Mouse (Mus musculus) testis, postnatal 14 days (tissue): ENCODE data around the gene Col8a2.
A peak's percentile ranks its signal among the peaks of the same experiment; 100 is the strongest.

Experiments used
- DNase-seq: peaks from one replicate; pipeline ENCODE4 v3.0.0; 2021; ENCODE audit warnings: low spot score

Col8a2 gene

DNA sequence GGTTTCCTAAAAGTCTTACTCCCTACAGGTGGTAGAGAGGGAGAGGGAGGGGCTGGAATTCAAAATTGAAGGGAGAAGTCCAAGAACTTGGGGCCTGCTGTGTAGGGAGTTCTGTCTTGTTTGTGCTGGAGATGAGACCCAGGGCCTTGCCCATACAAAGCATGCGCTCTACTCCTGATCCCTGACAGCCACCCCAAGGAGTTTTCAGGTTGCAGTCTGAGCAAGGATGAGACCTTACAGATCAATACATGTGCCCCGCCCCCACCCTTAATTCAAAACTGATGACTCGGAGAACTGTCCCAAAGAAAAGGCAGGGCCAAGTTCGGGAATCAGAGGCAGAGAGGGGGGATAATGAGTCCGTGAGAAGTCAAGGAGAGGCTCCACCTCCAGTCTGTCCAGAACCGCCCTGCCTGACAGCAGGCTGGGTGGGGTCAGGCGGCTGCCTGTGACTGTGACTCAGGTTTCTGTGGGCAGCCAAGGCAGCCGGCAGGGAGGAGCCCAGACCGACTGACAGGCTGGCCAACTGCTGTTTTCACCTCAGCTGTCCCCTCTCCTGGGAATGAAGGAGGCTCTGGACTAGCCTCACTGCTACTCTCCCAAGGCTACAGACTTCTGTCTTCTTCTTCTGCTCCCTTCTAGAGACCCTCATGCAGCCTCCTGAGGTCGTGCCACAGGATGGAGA is 25.9 kb upstream of the Col8a2 start:
- DNase-seq: peak; percentile 75

DNA sequence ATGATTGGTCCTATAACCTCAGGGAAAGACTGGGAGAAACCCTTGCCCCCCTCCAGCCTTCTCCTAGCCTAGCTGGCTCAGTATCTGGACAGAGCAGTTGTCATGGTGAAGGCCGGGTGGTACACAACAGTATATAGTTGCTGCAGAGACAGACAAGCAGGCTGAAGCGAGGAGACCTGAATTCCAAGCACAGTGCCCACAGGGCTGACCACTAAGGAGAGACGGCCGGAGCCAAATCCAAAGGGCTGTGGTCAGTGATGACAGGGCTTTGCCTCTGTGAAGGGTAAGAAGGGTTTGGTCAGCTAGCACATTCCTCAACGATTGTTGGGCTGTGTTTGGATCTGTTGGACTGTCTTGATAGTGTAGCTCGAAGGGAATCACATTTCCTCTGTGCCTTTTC is 25.3 kb upstream of the Col8a2 start:
- no peak for DNase-seq

DNA sequence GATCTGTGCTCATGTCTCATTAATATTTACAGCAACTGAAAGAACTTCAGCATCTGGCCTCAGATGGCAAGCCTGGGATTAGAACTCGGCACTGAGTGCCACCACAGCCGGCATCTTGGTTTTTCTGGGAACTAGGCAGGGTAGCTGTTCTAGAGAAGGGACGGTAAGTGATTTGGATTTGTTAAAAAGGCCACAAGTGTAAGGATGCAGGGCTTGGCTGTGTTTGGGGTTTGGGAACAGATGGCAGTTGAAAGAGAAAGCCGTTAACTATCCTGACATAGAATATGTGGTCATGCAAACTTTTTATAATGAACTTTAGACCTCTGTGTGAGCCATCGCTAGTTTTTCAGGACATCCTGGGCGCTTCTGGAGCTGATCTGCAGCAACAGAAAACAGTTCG is 24.9 kb upstream of the Col8a2 start:
- DNase-seq: no peak

DNA sequence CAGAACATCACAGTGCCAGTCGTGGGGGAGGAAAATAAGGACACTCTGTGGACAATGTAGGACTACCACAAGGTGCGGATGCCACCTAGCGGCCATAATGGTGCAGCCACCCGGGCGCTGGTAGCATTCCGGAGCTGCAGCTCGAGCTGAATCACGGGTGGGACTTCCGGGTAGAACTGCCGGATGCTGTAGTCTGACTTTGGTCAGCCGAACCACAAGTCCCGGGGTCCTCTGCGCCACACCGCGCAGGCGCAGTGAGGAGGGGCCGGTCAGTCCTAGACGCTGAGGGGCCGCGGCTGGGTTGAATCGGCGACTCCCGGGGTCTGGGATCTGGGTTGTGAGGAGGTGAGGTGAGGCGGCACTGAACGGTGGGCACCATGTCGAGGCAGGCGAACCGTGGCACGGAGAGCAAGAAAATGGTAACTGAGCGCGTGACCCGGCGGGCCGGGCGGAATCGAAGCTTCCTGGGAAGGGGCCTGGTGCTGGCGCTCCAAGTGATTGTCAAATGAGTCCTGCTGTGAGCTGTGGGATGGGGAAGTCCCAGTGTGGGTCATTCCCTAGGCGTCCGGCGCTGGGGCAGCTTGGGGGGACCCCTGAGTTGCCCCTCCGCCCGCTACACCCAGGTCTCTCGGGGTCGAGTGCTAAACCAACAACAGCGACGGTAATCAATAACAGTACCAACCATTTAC is 24.3 kb upstream of the Col8a2 start, which contains the start of gene Trappc3:
Gene Trappc3, plus strand, starts transcription at position 207 of the 689 bp plus-strand sequence.
- DNase-seq: peak; percentile 98

DNA sequence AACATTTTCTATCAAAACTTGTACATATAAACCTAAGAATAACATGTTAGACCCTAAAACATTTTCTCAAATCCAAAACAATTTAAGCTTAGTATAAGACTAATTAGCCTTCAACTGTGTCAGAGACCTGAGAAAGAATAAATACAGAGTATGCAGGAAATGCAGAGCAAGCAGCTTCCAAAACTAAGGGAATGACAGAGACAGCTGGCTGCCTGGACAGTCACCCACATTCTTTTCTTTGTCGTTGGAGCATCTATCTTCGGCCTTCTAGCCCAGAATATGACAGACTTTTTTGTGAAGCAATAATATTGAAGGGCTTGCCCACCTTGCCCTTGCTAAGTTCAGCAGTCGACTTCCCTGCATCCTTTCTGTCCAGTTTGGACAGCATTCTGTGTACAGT is 17.3 kb upstream of the Col8a2 start:
- DNase-seq: no peak

DNA sequence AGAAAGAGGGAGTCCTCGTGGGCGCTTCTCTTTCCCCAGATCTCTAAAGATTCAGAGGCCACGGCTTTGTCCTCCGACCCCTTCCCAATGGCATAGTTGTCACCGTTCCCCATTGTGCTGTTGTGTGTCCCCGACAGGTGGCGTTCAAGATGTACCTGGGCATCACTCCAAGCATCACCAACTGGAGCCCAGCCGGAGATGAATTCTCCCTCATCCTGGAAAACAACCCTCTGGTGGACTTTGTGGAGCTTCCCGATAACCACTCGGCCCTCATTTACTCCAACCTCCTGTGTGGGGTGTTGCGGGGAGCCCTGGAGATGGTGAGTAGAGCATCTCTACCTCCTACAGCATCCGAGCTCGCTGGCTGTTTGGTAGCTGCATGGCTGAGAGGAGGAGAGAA is 12.8 kb upstream of the Col8a2 start:
- no peak for DNase-seq

DNA sequence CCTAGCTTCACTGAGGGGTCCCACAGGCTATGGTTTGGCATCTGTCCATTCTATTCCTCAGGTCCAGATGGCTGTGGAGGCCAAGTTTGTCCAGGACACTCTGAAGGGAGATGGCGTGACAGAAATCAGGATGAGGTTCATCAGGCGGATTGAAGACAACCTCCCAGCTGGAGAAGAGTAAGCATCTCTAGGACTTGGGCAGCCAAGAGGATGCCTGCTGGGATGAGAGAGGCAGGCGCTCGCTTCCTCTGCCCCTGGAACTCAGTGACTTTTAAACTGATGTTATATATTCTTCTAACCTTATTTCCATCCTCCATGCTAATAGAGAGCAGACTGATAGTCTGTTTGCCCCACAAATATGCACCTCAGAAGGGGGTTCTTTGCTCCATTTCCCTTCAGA is 11.5 kb upstream of the Col8a2 start:
- DNase-seq: no peak

DNA sequence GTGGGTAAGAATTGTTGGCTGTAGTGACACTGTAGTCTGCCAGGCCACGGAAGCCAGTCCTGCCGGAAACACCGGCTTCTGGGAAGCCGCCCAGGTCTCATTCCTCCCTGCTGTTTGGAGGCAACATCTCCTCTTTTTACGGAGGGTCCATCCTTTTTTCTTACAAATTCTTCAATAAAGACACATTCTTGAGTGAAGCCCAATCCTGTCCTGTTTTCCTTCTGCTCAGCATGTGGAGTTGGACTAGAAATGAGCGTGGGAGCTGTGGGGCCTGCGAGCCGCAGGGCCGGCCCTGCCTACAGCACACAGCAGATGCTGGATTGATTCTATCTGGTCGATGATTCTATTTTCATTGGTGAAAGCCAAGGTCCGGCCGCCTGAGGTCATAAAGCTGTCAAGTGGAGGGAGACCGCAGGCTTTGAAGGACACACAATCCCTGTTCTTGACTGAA is 10.9 kb upstream of the Col8a2 start:
- DNase-seq: no peak

DNA sequence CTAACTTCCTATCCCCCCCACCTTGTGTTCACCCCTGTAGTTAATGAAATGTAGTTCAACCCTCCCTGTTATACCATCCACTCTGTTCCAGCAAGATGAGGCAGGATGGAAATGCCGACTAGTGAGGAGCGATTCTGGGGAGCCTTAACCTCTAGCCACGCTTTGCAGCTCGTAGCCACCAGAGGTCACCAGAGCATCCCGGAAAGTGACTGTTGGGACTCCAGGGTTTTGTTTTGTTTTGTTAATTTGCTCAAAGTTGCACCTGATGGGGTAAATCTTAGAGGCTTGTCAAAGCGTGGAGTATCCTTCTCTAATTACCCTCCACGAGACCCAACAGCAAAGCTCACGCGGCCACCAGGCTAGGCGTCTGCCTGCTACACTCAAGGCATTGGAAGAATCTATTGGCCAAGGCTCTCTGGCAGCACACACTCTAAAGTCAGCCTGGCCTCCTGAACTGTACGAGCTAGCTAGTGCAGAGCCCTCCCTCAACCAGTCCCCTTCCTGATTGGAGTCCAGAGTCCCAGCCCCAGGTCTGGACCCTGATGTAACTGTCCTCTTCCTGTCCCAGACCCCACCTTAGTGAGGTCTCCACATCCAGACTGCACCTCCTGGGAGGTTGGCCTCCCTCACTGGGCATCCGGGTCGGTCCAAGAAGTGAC is 8.6 kb upstream of the Col8a2 start:
- no peak for DNase-seq

DNA sequence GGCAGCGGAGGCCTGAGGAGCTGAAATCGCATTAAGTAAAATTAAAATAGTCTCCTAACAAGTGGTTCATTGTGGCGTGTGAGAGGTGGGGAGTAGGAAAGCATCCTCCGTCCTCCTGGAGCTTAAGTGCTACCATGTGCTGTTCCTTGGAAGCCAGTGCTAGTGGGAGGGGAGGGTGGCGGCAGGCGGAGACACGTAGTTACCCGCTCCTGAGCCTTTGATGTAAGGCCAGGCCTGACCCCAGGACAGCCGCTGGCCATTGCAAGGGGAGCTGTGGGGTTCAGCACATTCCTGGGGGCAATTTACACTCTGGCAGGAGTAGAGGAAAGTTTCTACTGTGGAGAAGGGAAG is 8.1 kb upstream of the Col8a2 start:
- no peak for DNase-seq

DNA sequence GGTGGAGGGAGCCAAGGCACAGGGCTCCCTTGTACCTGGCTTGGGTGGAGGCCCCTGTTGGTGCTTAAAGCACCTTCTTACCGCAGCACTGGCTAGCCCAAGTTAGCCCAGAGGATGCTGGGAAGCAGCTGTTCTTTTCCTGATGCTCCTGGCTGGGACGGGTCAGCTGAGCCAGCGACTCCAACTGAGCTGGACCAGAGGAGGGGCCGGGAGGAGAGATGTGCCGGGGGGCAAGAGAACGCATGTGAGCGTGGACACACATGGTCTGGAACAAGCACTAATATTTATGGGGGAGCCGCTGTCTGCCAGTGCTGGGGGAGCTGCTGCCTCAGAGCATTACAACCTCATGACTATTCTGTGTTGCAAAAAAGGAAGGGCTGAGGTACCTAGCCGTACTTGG is 7.6 kb upstream of the Col8a2 start:
- no peak for DNase-seq

DNA sequence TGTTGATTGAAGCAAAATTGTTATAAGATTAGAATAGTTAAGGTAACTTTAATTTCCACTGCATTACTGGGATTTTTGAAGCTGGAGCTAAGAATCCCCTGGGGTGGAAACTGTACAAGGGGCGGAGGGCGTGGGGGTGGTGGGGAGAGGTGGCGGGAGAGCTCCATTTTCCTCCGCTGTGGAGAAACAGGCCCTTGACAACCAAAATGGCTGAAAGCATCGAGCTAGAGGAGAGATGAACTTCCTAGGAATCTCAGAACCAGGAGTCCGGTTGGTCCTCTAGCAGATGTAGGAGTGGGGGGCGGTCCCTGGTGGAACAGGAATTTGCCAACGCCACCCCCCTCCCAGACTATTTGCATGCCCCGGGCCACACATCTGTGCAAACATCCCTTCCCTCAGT is 4.9 kb upstream of the Col8a2 start:
- DNase-seq: no peak

DNA sequence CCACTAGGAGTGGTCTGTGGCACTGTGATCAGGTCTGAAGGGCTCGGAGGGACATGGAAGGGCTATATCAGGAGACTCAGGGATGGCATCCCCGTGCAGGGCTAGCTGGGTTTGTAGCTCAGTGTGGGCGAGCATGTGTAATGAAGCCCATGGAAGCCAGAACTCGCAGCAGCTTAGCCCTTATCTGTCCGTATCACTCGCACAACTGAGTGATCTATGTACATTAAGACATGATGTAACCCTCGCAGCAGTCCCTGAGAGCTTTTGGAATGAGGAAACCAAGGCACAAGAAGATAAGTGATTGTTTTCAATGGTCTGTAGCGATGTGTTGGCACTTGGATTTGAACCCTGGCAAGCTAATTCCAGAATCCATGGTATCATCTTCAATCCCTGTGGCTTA is 3.0 kb upstream of the Col8a2 start:
- DNase-seq: no peak

DNA sequence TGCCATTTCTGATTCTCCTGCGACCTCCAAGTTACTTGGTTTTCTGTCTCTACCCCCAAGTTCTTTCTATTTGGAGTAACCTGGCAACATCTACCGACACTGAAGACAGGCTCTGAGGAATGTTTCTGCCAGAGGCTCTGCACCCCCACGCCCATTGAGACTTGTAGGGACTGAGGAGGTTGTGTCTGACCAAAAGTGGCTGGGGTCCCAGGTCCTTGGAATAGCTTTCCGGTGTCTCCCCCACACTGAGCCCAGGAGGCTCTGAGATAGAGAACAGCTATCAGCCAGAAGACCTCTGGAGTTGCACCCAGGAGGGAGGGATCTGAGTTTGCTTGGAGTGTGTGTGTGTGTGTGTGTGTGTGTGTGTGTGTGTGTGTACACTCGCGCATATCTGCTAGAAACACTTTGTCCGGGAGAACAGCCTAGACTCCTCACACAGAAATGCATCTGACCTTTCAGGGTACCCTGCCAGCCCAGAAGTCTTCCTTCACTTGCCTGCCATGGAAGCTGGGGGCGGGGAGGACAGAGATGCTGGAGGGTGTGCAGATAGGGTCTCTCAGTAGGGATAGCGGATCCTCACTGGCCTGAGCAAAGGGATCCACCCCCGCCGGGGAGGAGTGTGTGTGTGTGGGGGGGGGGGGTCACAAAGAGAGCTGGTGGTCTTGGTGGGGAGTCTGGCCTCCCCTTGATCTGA is 856 bp downstream of the Col8a2 start:
- no peak for DNase-seq

DNA sequence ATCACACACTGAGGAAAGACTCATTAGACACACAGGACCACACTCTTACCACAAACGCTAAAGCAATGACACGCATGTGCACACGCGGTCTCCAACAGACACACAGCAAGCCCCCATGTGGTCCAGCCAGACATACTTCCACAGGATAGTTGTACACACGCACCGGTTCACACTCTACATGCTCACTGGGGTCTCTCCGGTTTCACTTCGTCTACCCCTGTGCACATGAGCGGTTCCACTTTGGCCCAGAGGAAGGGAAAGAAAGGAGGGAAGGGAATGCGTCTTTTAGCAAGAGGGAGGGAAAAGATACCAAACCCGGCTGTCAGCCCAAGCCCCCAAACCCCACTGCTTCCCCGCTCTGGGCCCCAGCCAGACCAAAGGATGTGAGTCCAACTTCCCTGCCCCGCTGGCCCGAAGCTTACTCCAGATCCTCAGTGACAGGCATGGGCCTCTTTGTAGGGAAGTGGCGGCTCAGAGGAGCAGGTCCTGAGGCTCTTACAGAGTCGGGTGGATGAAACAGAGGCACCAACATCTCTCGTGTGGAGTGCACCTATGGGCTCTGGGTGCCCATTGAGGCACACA is 1.6 kb downstream of the Col8a2 start:
- no peak for DNase-seq

DNA sequence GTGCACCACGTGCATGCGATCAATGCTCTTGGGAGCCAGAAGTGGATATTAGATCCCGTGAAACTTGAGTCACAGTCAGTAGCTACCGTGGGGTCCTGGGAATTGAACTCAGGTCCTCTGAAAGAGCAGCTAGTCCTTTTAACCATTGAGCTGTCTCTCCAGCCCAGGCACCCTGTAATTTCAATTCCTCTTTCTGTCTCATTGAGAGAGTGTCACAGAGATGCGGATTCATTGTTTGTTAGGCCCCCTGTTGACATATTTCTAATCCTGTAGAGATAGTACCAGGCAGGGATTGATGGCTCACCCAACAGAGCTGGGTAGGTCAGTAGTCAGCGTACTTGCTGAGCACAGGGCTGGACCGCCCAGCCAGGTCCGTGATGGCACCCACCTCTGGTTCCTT is 3.7 kb downstream of the Col8a2 start:
- DNase-seq: no peak

DNA sequence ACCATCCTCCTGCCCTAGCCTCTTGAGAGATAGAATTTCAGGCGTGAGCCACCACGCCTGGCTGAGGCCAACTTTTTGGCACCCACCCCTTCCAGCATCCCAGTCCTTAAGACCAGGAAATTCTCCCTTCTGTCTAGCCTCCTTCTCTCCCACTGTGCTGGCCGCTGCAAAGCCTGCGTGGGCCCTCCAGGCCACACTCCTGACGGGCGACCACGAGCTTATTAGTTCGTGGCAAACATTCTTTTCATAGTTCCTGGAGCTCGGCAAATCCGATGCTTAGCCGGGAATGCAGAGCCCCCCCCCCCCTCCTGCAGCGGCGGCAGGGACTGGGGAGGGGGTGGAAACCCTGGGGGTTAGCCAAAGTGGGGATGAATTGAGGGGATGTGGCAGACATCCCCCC is 4.6 kb downstream of the Col8a2 start:
- DNase-seq: no peak

DNA sequence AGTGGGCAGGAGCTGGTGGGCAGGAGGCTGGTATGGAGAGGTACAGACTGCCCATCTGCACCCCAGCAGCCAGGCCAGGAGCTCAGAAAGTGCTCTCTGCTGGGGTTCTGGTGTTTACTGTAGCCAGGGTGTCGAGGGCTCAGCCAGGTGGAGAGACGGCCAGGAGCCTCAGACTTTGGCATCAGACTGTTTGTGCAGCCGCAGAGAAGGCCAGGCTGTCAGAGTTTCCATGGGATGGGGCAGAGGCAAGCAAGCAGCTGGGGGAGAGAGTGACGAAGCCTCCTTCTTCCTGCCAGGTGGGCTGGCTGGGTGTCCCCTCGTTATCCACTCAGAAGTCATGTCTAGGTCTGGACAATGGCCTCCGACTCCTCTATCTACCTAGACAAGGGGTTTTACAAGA is 8.6 kb downstream of the Col8a2 start:
- no peak for DNase-seq

DNA sequence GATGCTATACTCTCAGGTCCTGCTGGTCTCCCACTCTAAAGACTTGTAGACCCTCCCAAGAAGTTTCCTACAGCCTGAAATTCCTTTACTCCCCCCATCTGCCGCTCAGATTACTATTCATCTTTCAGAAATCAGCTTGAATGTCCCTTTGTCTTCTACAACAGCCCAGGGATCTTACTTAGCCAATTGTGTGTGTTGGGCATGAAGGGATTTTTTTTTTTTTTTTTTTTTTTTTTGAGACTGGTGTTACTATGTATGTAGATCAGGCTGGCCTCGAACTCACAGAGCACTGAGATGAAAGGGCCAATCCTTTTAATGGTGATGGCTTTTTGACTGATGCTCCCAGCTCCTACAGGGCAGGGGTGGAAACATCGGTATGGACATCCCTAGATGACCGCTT is 9.3 kb downstream of the Col8a2 start:
- no peak for DNase-seq

DNA sequence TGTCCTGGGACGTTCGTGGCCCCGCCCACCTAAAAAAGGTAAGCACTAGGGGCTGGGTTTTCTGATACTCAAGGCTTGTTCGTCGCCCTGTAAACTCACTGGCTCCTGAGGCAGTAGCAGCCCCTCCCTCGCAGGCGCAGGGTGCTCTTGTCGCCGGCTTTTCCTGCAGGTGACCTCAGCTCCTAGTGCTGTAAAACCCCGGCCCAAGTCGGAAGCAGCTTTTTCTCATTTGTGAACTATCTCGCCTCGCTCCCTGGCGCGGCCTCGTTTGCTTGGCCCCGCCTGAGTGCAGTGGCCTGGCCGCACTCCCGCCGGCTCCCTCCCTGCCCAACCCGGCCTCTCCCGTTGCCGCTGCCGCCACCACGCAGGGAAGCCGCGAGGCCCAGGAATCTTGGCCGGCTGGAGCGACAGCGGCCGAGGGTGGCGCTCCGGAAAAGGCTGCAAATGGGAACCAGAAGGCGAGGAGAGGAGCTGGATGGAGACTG is 10.1 kb downstream of the Col8a2 start:
- DNase-seq: no peak

DNA sequence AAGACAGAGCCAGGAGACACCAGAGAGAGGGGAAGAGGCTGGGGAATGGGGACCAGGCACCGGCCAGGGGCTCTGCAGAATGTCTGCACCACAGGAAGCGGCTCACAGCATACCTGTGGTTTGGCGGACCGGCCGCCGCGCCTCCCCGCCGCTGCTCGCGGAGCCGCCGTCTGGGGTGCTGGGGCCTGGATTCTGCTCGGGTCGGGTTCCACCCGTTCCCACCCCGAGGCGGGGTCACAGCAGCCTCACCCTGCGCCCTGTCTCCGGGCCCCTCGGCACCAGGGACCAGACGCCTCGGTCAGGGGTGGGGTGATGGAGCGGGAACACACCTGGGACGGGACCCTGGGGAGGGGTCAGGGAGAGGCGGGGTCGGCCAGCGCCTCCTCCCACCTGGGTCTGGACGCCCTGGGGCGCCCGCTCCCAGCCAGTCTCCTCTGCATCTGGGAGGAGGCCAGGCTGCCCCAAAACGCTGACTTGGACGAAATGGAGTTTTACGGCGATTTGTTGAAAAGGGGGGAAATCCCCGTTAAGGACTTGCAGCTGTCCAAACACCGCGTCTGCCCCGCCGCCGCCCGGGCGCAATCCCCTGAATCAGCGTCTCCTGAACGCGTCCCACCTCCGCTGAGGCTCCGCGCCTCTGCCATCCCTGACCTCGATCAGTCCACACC is 14.5 kb downstream of the Col8a2 start:
- no peak for DNase-seq
